Mouse (Mus musculus): ENCODE data around the gene Tead4. TPM values are rescaled to one million over a fixed set of nuclear protein-coding genes. Genes with fewer than 3 reads are reported as not detected.
A peak's percentile ranks its signal among the peaks of the same experiment; 100 is the strongest.

The Tead4 gene
- total and polyA plus RNA-seq, 2 experiments from 2014 or later: 0.17 to 0.82 TPM

DNA sequence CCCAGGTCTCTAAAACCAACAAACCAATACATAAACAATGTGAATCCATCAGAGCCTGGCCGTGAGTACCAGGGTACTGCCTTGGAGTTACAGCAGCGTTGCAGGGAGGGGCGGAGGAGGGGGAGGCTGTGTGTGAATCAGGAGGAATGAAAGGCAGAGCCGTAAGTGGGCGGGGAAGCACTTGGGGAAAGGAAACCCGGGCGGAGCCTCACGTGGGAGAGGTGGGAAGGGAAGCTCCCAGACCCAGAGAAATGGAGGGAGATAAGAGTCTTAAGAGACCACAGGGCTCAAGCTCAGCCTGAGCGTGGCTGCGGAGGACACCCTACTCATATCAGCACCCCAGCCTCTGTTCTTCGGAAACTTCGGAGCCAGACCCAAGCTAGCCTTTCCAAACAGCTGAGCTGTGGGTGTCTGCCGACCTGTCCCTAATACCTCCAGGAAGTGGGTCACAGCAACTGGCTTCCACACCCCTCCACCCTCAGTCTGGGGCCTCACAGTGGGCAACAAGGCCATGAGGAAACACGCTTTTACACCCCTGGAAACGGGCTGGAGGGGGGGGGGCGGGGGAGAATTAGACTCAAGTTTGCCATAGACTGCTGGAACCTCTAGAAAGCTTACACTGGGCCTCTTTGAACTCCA, 14.7 kb downstream of the Tead4 start:
- H3K4me3 ChIP-seq (ENCODE audit: low read depth, low read length): no peak overlapping the region
- H3K27ac ChIP-seq (ENCODE audit: low read depth, low read length): no peak overlapping the region
- no peak for TF ChIP-seq CTCF (IDR thresholded peaks at IDR 0.05)
- no peaks in the 10 kb centered on the region for H3K27me3 ChIP-seq (ENCODE audit: insufficient read depth, low read length)
- ATAC-seq (ENCODE audit: low FRiP score) (no peak), DNase-seq (ENCODE audit: low spot score) (no peak)
- no peaks in the 10 kb centered on the region for H3K4me1 ChIP-seq (ENCODE audit: insufficient read depth, low read length)
- H3K9me3 ChIP-seq (ENCODE audit: low read length): no peaks in the 10 kb centered on the region
- no peak overlapping the region for H3K9ac ChIP-seq (replicated peaks; ENCODE audit: low read length, poor library complexity, severe bottlenecking)
- H3K36me3 ChIP-seq (ENCODE audit: insufficient read depth, low read length): no peaks in the 10 kb centered on the region
- H3K4me2 ChIP-seq (ENCODE audit: low read depth, low read length, poor library complexity, severe bottlenecking): peak overlapping the region; percentile 20
- 22% methylated on average over 16 of the region's 16 CpGs for WGBS

DNA sequence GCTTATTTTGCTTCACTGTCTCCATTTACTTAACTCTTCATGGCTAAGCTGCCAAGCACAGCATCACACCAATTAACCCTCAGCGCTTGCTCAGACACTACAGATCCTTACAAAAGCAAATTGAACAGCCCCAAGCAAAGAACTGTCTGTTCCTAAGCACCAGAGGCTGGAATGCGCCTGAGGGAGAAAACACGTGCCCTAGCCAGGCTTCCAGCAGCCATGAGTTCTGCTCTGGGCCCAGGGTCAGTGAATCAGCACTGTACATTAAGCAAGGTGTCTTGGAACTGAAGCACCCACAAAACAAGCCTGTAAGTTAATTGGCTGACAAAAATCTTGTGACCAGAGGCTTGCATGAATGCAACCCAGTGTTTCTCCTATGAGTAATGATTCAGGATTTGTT, 18.5 kb downstream of the Tead4 start:
- TF ChIP-seq CTCF (IDR thresholded peaks at IDR 0.05): no peak

DNA sequence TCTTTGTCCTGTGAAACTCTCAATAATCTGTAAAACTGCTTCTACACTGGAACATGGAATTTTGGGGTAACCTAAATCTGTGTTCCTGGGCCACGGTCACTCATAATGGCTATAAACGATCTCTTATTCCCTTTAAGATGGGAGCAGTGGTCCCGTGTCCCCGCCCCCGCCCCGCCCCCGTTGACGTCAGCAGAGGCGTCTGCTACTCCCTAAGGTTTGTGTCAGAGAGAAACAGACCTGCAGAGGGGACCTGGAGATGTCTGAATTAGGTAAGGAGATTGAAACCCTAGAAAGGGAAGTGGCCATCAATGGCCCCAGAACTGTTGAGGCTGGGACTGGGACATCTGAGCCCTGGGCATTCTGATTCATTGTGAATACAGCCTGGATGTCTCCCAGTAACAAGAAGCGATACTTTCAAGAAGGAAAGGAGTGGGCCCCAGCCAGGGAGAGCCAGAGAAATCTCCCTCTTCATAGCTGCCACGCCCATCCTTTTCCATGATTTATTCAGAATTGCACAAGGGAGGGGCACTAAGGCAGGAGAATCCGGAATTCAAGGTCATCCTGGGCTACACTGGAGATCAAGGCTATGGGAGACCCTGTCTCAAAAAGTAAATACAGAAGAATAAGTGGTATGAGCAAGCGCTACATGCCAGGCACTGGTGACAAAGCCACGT, 20.0 kb downstream of the Tead4 start:
- Histone ChIP-seq H3K9me3 (ENCODE audit: low read length) (no peaks in the 10 kb centered on the region), H3K27me3 (ENCODE audit: insufficient read depth, low read length) (no peaks in the 10 kb centered on the region), H3K4me3 (ENCODE audit: low read depth, low read length) (no peak overlapping the region), H3K9ac (replicated peaks; ENCODE audit: low read length, poor library complexity, severe bottlenecking) (no peak overlapping the region), H3K27ac (ENCODE audit: low read depth, low read length) (no peak overlapping the region), H3K36me3 (ENCODE audit: insufficient read depth, low read length) (no peaks in the 10 kb centered on the region), H3K4me2 (ENCODE audit: low read depth, low read length, poor library complexity, severe bottlenecking) (no peak overlapping the region), H3K4me1 (ENCODE audit: insufficient read depth, low read length) (no peaks in the 10 kb centered on the region)
- DNase-seq (ENCODE audit: low spot score): no peak
- TF ChIP-seq CTCF (IDR thresholded peaks at IDR 0.05): no peak
- 61% methylated on average over 14 of the region's 14 CpGs for WGBS
- ATAC-seq (ENCODE audit: low FRiP score): no peak

More for the DNA sequence above, 18.5 kb downstream of the Tead4 start:
- Histone ChIP-seq H3K36me3 (ENCODE audit: insufficient read depth, low read length) (no peaks in the 10 kb centered on the region), H3K9me3 (ENCODE audit: low read length) (no peaks in the 10 kb centered on the region), H3K27me3 (ENCODE audit: insufficient read depth, low read length) (no peaks in the 10 kb centered on the region), H3K4me3 (ENCODE audit: low read depth, low read length) (no peak overlapping the region), H3K4me1 (ENCODE audit: insufficient read depth, low read length) (no peaks in the 10 kb centered on the region), H3K27ac (ENCODE audit: low read depth, low read length) (no peak overlapping the region), H3K9ac (replicated peaks; ENCODE audit: low read length, poor library complexity, severe bottlenecking) (no peak overlapping the region), H3K4me2 (ENCODE audit: low read depth, low read length, poor library complexity, severe bottlenecking) (no peak overlapping the region)
- no peak for ATAC-seq (ENCODE audit: low FRiP score)
- DNase-seq (ENCODE audit: low spot score): peak; percentile 40
- WGBS: 15% methylated on average over 3 of the region's 3 CpGs

DNA sequence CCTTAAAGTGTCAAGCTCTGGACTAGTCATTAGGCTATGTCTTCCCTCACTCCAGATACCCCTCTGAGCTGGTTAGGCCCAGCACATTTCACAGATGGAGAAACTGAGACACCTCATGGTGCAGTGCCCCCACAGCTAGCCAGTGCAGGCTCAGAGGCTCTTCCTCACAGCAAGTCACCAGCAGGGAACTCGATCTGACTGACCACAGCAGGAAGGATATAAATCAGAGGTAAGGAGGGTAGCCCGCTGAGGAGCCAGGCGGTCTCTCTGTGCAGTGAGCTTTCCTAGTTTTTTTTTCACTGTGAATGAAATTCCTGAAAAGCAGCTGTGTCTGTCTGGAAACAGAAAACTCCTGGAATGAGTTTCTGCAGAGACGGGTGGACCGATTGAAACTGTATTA, 21.0 kb downstream of the Tead4 start:
- no peak for TF ChIP-seq CTCF (IDR thresholded peaks at IDR 0.05)
- Histone ChIP-seq H3K4me3 (ENCODE audit: low read depth, low read length) (no peak overlapping the region), H3K9me3 (ENCODE audit: low read length) (no peaks in the 10 kb centered on the region), H3K4me2 (ENCODE audit: low read depth, low read length, poor library complexity, severe bottlenecking) (no peak overlapping the region), H3K27me3 (ENCODE audit: insufficient read depth, low read length) (no peaks in the 10 kb centered on the region), H3K27ac (ENCODE audit: low read depth, low read length) (no peak overlapping the region), H3K4me1 (ENCODE audit: insufficient read depth, low read length) (no peaks in the 10 kb centered on the region), H3K9ac (replicated peaks; ENCODE audit: low read length, poor library complexity, severe bottlenecking) (no peak overlapping the region), H3K36me3 (ENCODE audit: insufficient read depth, low read length) (no peaks in the 10 kb centered on the region)
- 54% methylated on average over 5 of the region's 5 CpGs for WGBS
- no peak for DNase-seq (ENCODE audit: low spot score)
- ATAC-seq (ENCODE audit: low FRiP score): no peak

GRCm38 (mm10) chr6:128279099-128279498, 21.5 kb downstream of the Tead4 start:
- WGBS: 74% methylated on average over 4 of the region's 4 CpGs
- no peak overlapping the region for H3K4me3 ChIP-seq (ENCODE audit: low read depth, low read length)
- H3K27me3 ChIP-seq (ENCODE audit: insufficient read depth, low read length): no peaks in the 10 kb centered on the region
- no peaks in the 10 kb centered on the region for H3K4me1 ChIP-seq (ENCODE audit: insufficient read depth, low read length)
- H3K9ac ChIP-seq (replicated peaks; ENCODE audit: low read length, poor library complexity, severe bottlenecking): no peak overlapping the region
- no peak for DNase-seq (ENCODE audit: low spot score)
- no peaks in the 10 kb centered on the region for H3K9me3 ChIP-seq (ENCODE audit: low read length)
- TF ChIP-seq CTCF (IDR thresholded peaks at IDR 0.05): no peak
- H3K36me3 ChIP-seq (ENCODE audit: insufficient read depth, low read length): no peaks in the 10 kb centered on the region
- no peak overlapping the region for H3K27ac ChIP-seq (ENCODE audit: low read depth, low read length)
- no peak overlapping the region for H3K4me2 ChIP-seq (ENCODE audit: low read depth, low read length, poor library complexity, severe bottlenecking)
- ATAC-seq (ENCODE audit: low FRiP score): no peak

All from midbrain, postnatal 0 days (tissue).